Mouse (Mus musculus): ENCODE data around the gene Amotl2. TPM values are rescaled to one million over a fixed set of nuclear protein-coding genes. Genes with fewer than 3 reads are reported as not detected.
"Not testable (repeated sequence)": the region's sequence is repeated elsewhere in the genome, so short reads cannot be mapped to it uniquely, and the experiment has no call there.

Gene Amotl2
- total and polyA plus RNA-seq, 2 experiments from 2014 or later = 31.0 to 116 TPM

- no peaks in the 10 kb centered on the region for H3K9me3 ChIP-seq (ENCODE audit: low read length)
- no peak for TF ChIP-seq CTCF (IDR thresholded peaks at IDR 0.05; ENCODE audit: low read depth)
- WGBS = 57% methylated on average over 14 of the region's 14 CpGs
These were observed 39.9 kb downstream of the Amotl2 start for GRCm38 (mm10) chr9:102756352-102756751.

GRCm38 (mm10) chr9:102758851-102759250 lies 42.4 kb downstream of the Amotl2 start:
- H3K9me3 ChIP-seq (ENCODE audit: low read length) = no peaks in the 10 kb centered on the region
- 74% methylated on average over 1 of the region's 1 CpGs for WGBS
- H3K36me3 ChIP-seq (ENCODE audit: insufficient read depth, low read length) = no peaks in the 10 kb centered on the region
- no peak overlapping the region for H3K4me3 ChIP-seq (ENCODE audit: low read length)
- no peak overlapping the region for H3K27ac ChIP-seq
- H3K27me3 ChIP-seq (ENCODE audit: insufficient read depth, low read length) = no peaks in the 10 kb centered on the region
- DNase-seq (ENCODE audit: low spot score) (no peak), ATAC-seq (no peak)
- no peaks in the 10 kb centered on the region for H3K4me1 ChIP-seq (ENCODE audit: insufficient read depth, low read length)
- no peak for TF ChIP-seq CTCF (IDR thresholded peaks at IDR 0.05; ENCODE audit: low read depth)
- no peak overlapping the region for H3K9ac ChIP-seq (replicated peaks; ENCODE audit: low read length)
- H3K4me2 ChIP-seq (ENCODE audit: low read depth, low read length) = no peak overlapping the region

More at GRCm38 (mm10) chr9:102756352-102756751, 39.9 kb downstream of the Amotl2 start:
- Histone ChIP-seq H3K27me3 (ENCODE audit: insufficient read depth, low read length) (no peaks in the 10 kb centered on the region), H3K4me2 (ENCODE audit: low read depth, low read length) (no peak overlapping the region), H3K4me1 (ENCODE audit: insufficient read depth, low read length) (no peaks in the 10 kb centered on the region), H3K36me3 (ENCODE audit: insufficient read depth, low read length) (no peaks in the 10 kb centered on the region), H3K9ac (replicated peaks; ENCODE audit: low read length) (no peak overlapping the region), H3K4me3 (ENCODE audit: low read length) (no peak overlapping the region), H3K27ac (no peak overlapping the region)
- no peak for ATAC-seq
- DNase-seq (ENCODE audit: low spot score) = no peak

DNA sequence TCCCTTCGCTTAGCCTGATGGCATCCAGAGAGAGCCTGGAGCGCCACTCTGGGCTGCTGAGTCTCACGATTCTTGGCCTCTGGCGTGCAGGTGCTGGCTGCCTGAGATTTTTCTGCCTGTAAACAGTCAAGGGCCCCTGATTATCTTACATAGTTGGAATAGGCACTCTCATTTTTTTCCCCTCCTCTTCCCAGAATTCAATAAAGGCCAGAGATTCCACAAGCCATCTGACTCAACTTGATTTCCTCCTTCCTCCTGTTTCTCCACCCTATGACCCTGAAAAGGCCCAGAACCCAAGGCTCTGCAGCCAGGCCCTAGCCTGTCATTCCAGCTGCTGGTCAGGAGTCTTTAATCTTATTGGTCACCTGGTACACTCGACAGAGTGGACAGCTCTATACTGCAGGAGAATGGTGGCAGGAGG lies 43.1 kb downstream of the Amotl2 start:
- no peak for DNase-seq (ENCODE audit: low spot score)
- no peaks in the 10 kb centered on the region for H3K4me1 ChIP-seq (ENCODE audit: insufficient read depth, low read length)
- no peak for ATAC-seq
- no peak overlapping the region for H3K4me3 ChIP-seq (ENCODE audit: low read length)
- no peak for TF ChIP-seq CTCF (IDR thresholded peaks at IDR 0.05; ENCODE audit: low read depth)
- no peaks in the 10 kb centered on the region for H3K9me3 ChIP-seq (ENCODE audit: low read length)
- H3K27me3 ChIP-seq (ENCODE audit: insufficient read depth, low read length) = no peaks in the 10 kb centered on the region
- no peak overlapping the region for H3K9ac ChIP-seq (replicated peaks; ENCODE audit: low read length)
- no peak overlapping the region for H3K27ac ChIP-seq
- H3K4me2 ChIP-seq (ENCODE audit: low read depth, low read length) = no peak overlapping the region
- WGBS = 61% methylated on average over 5 of the region's 5 CpGs
- no peaks in the 10 kb centered on the region for H3K36me3 ChIP-seq (ENCODE audit: insufficient read depth, low read length)

GRCm38 (mm10) chr9:102761599-102761998 lies 45.1 kb downstream of the Amotl2 start:
- no peaks in the 10 kb centered on the region for H3K9me3 ChIP-seq (ENCODE audit: low read length)
- no peak for ATAC-seq

DNA sequence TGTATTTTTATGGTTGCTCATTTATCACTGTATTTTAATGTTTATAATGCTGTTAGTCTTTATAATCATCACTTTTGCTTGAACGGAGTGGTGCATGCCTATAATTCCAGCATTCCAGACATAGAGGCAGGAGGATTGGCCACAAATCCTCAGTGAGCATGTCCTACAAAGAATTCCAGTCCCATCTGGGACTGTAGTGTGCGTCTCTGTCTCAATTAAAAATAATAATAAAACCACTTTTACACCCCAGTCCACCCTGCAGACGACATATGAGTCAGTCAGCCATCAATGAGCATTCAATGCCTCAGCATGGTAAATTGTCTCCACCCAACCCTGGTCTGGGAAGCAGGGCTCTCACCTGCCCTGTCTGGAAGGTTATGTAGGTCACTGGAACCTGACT lies 46.4 kb downstream of the Amotl2 start:
- Histone ChIP-seq H3K4me3 (ENCODE audit: low read length) (no peak overlapping the region), H3K27ac (no peak overlapping the region), H3K4me2 (ENCODE audit: low read depth, low read length) (no peak overlapping the region), H3K9ac (replicated peaks; ENCODE audit: low read length) (no peak overlapping the region), H3K9me3 (ENCODE audit: low read length) (no peaks in the 10 kb centered on the region), H3K4me1 (ENCODE audit: insufficient read depth, low read length) (no peaks in the 10 kb centered on the region), H3K36me3 (ENCODE audit: insufficient read depth, low read length) (no peaks in the 10 kb centered on the region), H3K27me3 (ENCODE audit: insufficient read depth, low read length) (no peaks in the 10 kb centered on the region)
- no peak for TF ChIP-seq CTCF (IDR thresholded peaks at IDR 0.05; ENCODE audit: low read depth)
- no peak for ATAC-seq
- WGBS = 71% methylated on average over 3 of the region's 3 CpGs
- no peak for DNase-seq (ENCODE audit: low spot score)

More at GRCm38 (mm10) chr9:102761599-102761998, 45.1 kb downstream of the Amotl2 start:
- TF ChIP-seq CTCF (IDR thresholded peaks at IDR 0.05; ENCODE audit: low read depth) = no peak
- Histone ChIP-seq H3K4me2 (ENCODE audit: low read depth, low read length) (no peak overlapping the region), H3K27me3 (ENCODE audit: insufficient read depth, low read length) (no peaks in the 10 kb centered on the region), H3K9ac (replicated peaks; ENCODE audit: low read length) (no peak overlapping the region), H3K4me1 (ENCODE audit: insufficient read depth, low read length) (no peaks in the 10 kb centered on the region), H3K36me3 (ENCODE audit: insufficient read depth, low read length) (no peaks in the 10 kb centered on the region), H3K4me3 (ENCODE audit: low read length) (no peak overlapping the region), H3K27ac (no peak overlapping the region)
- 87% methylated on average over 7 of the region's 7 CpGs for WGBS
- DNase-seq (ENCODE audit: low spot score) = no peak

- ATAC-seq (no peak), DNase-seq (ENCODE audit: low spot score) (no peak)
- Histone ChIP-seq H3K27ac (no peak overlapping the region), H3K4me3 (ENCODE audit: low read length) (no peak overlapping the region), H3K36me3 (ENCODE audit: insufficient read depth, low read length) (no peaks in the 10 kb centered on the region), H3K9me3 (ENCODE audit: low read length) (no peaks in the 10 kb centered on the region), H3K4me2 (ENCODE audit: low read depth, low read length) (no peak overlapping the region), H3K27me3 (ENCODE audit: insufficient read depth, low read length) (no peaks in the 10 kb centered on the region), H3K4me1 (ENCODE audit: insufficient read depth, low read length) (no peaks in the 10 kb centered on the region), H3K9ac (replicated peaks; ENCODE audit: low read length) (no peak overlapping the region)
- 72% methylated on average over 8 of the region's 8 CpGs for WGBS
- TF ChIP-seq CTCF (IDR thresholded peaks at IDR 0.05; ENCODE audit: low read depth) = no peak
These were observed 47.0 kb downstream of the Amotl2 start for GRCm38 (mm10) chr9:102763520-102763919.

- H3K27me3 ChIP-seq (ENCODE audit: insufficient read depth, low read length); H3K4me2 ChIP-seq (ENCODE audit: low read depth, low read length); H3K27ac ChIP-seq; ATAC-seq; DNase-seq (ENCODE audit: low spot score); H3K9me3 ChIP-seq (ENCODE audit: low read length); H3K4me1 ChIP-seq (ENCODE audit: insufficient read depth, low read length); H3K36me3 ChIP-seq (ENCODE audit: insufficient read depth, low read length); H3K4me3 ChIP-seq (ENCODE audit: low read length); H3K9ac ChIP-seq (replicated peaks; ENCODE audit: low read length): not testable (repeated sequence)
- 100% methylated on average over 2 of the region's 2 CpGs for WGBS
These were observed 48.1 kb downstream of the Amotl2 start for GRCm38 (mm10) chr9:102764540-102764939.
